Mouse (Mus musculus): ENCODE measurements around the gene Skida1. TPM values are rescaled to one million over a fixed set of nuclear protein-coding genes. Genes with fewer than 3 reads are reported as not detected.
"Not testable (repeated sequence)": the region's sequence is repeated elsewhere in the genome, so short reads cannot be mapped to it uniquely, and the experiment has no call there.

Gene Skida1
- 0.15 and 0.25 TPM in 2 replicates for polyA plus RNA-seq (2015; fragmentation: Nextera tagmentation; extraction: Ambion mirVana)

GRCm38 (mm10) chr2:18048453-18049075 lies at the start of gene Skida1:
Gene Skida1 (minus strand): TSS chr2:18049051.
- Histone ChIP-seq H3K36me3 (replicated peaks; ENCODE audit: insufficient read depth, low read length) (no peaks in the 10 kb centered on the region), H3K9ac (replicated peaks) (peak within 1 kb of the TSS; percentile 70), H3K27me3 (ENCODE audit: insufficient read depth, low read length) (peaks cover 54% of the 10 kb centered on the region), H3K27ac (ENCODE audit: low read depth) (peak within 1 kb of the TSS; percentile 86), H3K4me1 (ENCODE audit: insufficient read depth) (peaks cover 17% of the 10 kb centered on the region), H3K4me3 (ENCODE audit: low read depth, low read length) (peak within 1 kb of the TSS; percentile 79), H3K4me2 (ENCODE audit: low read depth, low read length) (peak within 1 kb of the TSS; percentile 93), H3K9me3 (ENCODE audit: low read length) (no peaks in the 10 kb centered on the region)
- DNase-seq, result no peak
- 2% methylated on average over 17 of the region's 17 CpGs for WGBS (ENCODE audit: insufficient replicate concordance)
- no peak for ATAC-seq
- TF ChIP-seq EP300 (IDR thresholded peaks at IDR 0.05; ENCODE audit: low read depth) (no peak), CTCF (IDR thresholded peaks at IDR 0.05; ENCODE audit: low read depth) (no peak)

DNA sequence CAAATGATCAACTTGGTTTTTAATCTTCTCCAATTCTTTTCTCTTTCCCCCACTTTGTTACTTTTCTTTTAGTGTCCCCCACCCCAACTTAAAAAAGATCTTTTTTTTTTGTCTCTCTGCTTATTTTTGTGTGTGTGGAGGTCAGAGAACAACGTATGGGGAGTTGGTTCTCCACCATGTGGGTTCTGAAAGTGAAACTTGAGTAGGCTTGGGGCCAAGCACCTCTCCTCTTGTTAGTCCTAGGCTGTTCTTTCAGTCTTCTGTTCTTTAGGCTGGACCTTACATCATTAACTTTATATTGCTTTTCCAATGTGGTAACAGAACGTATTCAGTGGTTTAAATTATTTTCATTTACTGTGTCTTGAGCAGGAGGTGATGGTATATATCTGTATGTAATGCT lies 47.0 kb upstream of the Skida1 start:
- no peaks in the 10 kb centered on the region for H3K27me3 ChIP-seq (ENCODE audit: insufficient read depth, low read length)
- H3K9ac ChIP-seq (replicated peaks), result no peak overlapping the region
- peaks cover 5% of the 10 kb centered on the region for H3K4me1 ChIP-seq (ENCODE audit: insufficient read depth)
- ATAC-seq, result no peak
- TF ChIP-seq EP300 (IDR thresholded peaks at IDR 0.05; ENCODE audit: low read depth) (no peak), CTCF (IDR thresholded peaks at IDR 0.05; ENCODE audit: low read depth) (no peak)
- no peak overlapping the region for H3K4me2 ChIP-seq (ENCODE audit: low read depth, low read length)
- H3K9me3 ChIP-seq (ENCODE audit: low read length), result no peaks in the 10 kb centered on the region
- DNase-seq, result no peak
- peaks cover 23% of the 10 kb centered on the region for H3K36me3 ChIP-seq (replicated peaks; ENCODE audit: insufficient read depth, low read length)
- WGBS (ENCODE audit: insufficient replicate concordance), result 53% methylated on average over 2 of the region's 2 CpGs
- H3K4me3 ChIP-seq (ENCODE audit: low read depth, low read length), result no peak overlapping the region
- no peak overlapping the region for H3K27ac ChIP-seq (ENCODE audit: low read depth)

GRCm38 (mm10) chr2:18094319-18094718 lies 45.5 kb upstream of the Skida1 start:
- no peaks in the 10 kb centered on the region for H3K9me3 ChIP-seq (ENCODE audit: low read length)
- ATAC-seq (peak; percentile 57; the same call in 1 of the 2 replicates), DNase-seq (no peak)
- no peak overlapping the region for H3K4me3 ChIP-seq (ENCODE audit: low read depth, low read length)
- peaks cover 25% of the 10 kb centered on the region for H3K36me3 ChIP-seq (replicated peaks; ENCODE audit: insufficient read depth, low read length)
- no peak overlapping the region for H3K9ac ChIP-seq (replicated peaks)
- H3K4me1 ChIP-seq (ENCODE audit: insufficient read depth), result peaks cover 5% of the 10 kb centered on the region
- H3K4me2 ChIP-seq (ENCODE audit: low read depth, low read length), result no peak overlapping the region
- peak overlapping the region; percentile 66 for H3K27ac ChIP-seq (ENCODE audit: low read depth)
- H3K27me3 ChIP-seq (ENCODE audit: insufficient read depth, low read length), result no peaks in the 10 kb centered on the region
- no peak for TF ChIP-seq EP300 (IDR thresholded peaks at IDR 0.05; ENCODE audit: low read depth)
- no peak for TF ChIP-seq CTCF (IDR thresholded peaks at IDR 0.05; ENCODE audit: low read depth)

- TF ChIP-seq CTCF (IDR thresholded peaks at IDR 0.05; ENCODE audit: low read depth), result no peak
- TF ChIP-seq EP300 (IDR thresholded peaks at IDR 0.05; ENCODE audit: low read depth), result 0 out of 2 replicates have a peak, but pooled peaks have one; percentile 36
- no peak overlapping the region for H3K9ac ChIP-seq (replicated peaks)
- no peaks in the 10 kb centered on the region for H3K27me3 ChIP-seq (ENCODE audit: insufficient read depth, low read length)
- DNase-seq (no peak), ATAC-seq (peak; percentile 87)
- H3K4me2 ChIP-seq (ENCODE audit: low read depth, low read length), result no peak overlapping the region
- WGBS (ENCODE audit: insufficient replicate concordance), result 80% methylated on average over 1 of the region's 1 CpGs
- H3K4me1 ChIP-seq (ENCODE audit: insufficient read depth), result peaks cover 5% of the 10 kb centered on the region
- peaks cover 30% of the 10 kb centered on the region for H3K36me3 ChIP-seq (replicated peaks; ENCODE audit: insufficient read depth, low read length)
- H3K27ac ChIP-seq (ENCODE audit: low read depth), result peak overlapping the region; percentile 66
- no peak overlapping the region for H3K4me3 ChIP-seq (ENCODE audit: low read depth, low read length)
- H3K9me3 ChIP-seq (ENCODE audit: low read length), result no peaks in the 10 kb centered on the region
Measured at GRCm38 (mm10) chr2:18093858-18094257, 45.0 kb upstream of the Skida1 start.

DNA sequence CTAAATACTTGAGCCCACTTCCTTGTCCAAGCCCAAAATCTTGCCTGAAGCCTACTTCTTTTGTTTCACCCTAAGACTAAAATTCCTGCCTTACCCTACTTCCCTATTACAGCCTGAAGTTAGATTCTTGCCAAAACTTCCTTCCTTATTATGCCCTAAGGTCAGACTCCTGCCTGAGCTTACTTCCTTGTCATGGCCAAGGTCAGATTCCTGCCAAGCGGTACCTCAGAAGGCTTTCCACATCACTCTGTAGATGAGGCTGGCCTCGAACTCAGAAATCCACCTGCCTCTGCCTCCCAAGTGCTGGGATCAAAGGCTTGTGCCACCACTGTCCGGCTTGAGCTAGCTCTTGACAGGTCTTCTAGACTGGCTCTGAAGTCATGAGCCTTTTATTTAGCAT lies 38.8 kb upstream of the Skida1 start:
- H3K27ac ChIP-seq (ENCODE audit: low read depth); H3K4me1 ChIP-seq (ENCODE audit: insufficient read depth); H3K9ac ChIP-seq (replicated peaks); H3K27me3 ChIP-seq (ENCODE audit: insufficient read depth, low read length); DNase-seq; H3K4me3 ChIP-seq (ENCODE audit: low read depth, low read length); ATAC-seq; H3K9me3 ChIP-seq (ENCODE audit: low read length); H3K4me2 ChIP-seq (ENCODE audit: low read depth, low read length): not testable (repeated sequence)
- peaks cover 56% of the 10 kb centered on the region for H3K36me3 ChIP-seq (replicated peaks; ENCODE audit: insufficient read depth, low read length)
- 87% methylated on average over 3 of the region's 3 CpGs for WGBS (ENCODE audit: insufficient replicate concordance)

DNA sequence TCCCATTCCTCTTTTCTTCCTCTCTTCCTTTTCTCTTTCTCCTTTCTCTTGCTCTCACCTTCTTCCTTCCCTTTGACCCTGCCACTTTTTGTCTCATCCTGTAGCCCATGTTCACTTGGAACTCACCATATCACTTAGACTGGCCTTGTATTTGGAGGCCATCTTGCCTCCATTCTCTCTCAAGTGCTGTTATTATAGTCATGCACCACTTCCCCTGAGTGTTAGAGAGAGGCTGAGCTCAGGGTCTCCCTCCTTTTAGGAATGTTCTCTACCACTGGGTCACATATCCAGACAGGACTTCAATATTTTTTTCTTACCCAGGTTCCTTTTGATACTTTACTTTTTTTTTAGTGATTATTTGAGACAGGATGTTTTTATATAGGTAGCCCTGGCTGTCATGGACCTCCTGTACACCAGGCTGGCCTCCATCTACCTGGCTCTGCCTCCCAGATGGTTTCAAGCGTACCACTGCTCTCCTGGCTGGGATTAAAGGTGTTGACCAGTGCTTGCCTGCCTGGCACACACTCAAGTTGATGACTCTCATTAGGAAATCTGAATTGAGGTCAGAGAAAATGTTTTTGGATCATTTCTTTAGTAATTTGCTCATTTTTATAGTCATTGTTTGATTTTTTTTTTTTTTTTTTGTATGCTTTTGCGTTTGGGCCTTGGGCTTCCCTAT lies 31.5 kb upstream of the Skida1 start:
- ATAC-seq, result no peak
- Histone ChIP-seq H3K4me2 (ENCODE audit: low read depth, low read length) (no peak overlapping the region), H3K27ac (ENCODE audit: low read depth) (no peak overlapping the region), H3K4me3 (ENCODE audit: low read depth, low read length) (no peak overlapping the region), H3K27me3 (ENCODE audit: insufficient read depth, low read length) (no peaks in the 10 kb centered on the region), H3K9me3 (ENCODE audit: low read length) (no peaks in the 10 kb centered on the region), H3K4me1 (ENCODE audit: insufficient read depth) (no peaks in the 10 kb centered on the region), H3K9ac (replicated peaks) (no peak overlapping the region), H3K36me3 (replicated peaks; ENCODE audit: insufficient read depth, low read length) (peaks cover 56% of the 10 kb centered on the region)
- DNase-seq, result no peak
- no peak for TF ChIP-seq CTCF (IDR thresholded peaks at IDR 0.05; ENCODE audit: low read depth)
- no peak for TF ChIP-seq EP300 (IDR thresholded peaks at IDR 0.05; ENCODE audit: low read depth)
- WGBS (ENCODE audit: insufficient replicate concordance), result 86% methylated on average over 2 of the region's 2 CpGs

Data from liver, postnatal 0 days (tissue).